Mouse (Mus musculus) liver, adult 2 months (tissue): Measurements from ENCODE around the gene Macf1. TPM values are rescaled to one million over a fixed set of nuclear protein-coding genes. Genes with fewer than 3 reads are reported as not detected.

Source experiments
- DNase-seq: peaks from one replicate; pipeline ENCODE4 v3.0.0-alpha.2; 2011; ENCODE audit warnings: low read depth, low spot score; ENCODE audit errors: extremely low read depth
- H3K27ac ChIP-seq: fragments of 200-500 bp; replicated peaks from 2 replicates; pipeline ENCODE4 v1.5.1; 2012; ENCODE audit warnings: low read depth, mild to moderate bottlenecking, control low read depth, inconsistent platforms, low read length; ENCODE audit not compliant: insufficient read depth
- H3K27me3 ChIP-seq: fragments of 200-500 bp; 2 replicates; pipeline ENCODE4 v1.6.1; 2012; ENCODE audit warnings: mild to moderate bottlenecking, moderate library complexity, low read length, inconsistent platforms; ENCODE audit not compliant: control insufficient read depth, insufficient read depth
- H3K36me3 ChIP-seq: fragments of 200-500 bp; 2 replicates; pipeline ENCODE4 v1.6.1; 2012; ENCODE audit warnings: low read length, inconsistent platforms; ENCODE audit not compliant: control insufficient read depth, insufficient read depth
- H3K4me1 ChIP-seq: fragments of 200-500 bp; 2 replicates; pipeline ENCODE4 v1.6.1; 2011; ENCODE audit warnings: low read length; ENCODE audit not compliant: control insufficient read depth, insufficient read depth
- H3K4me3 ChIP-seq: fragments of 200-500 bp; 2 replicates; pipeline ENCODE4 v1.5.1; 2011; ENCODE audit warnings: low read depth, mild to moderate bottlenecking, control low read depth, low read length, moderate library complexity; ENCODE audit not compliant: insufficient read depth
- H3K79me2 ChIP-seq: fragments of 200-500 bp; 2 replicates; pipeline ENCODE4 v1.6.1; 2012; ENCODE audit warnings: inconsistent platforms, mild to moderate bottlenecking, low read length, moderate library complexity; ENCODE audit not compliant: control insufficient read depth, insufficient read depth
- H3K9ac ChIP-seq: fragments of 200-500 bp; 2 replicates; pipeline ENCODE4 v1.6.1; 2012; ENCODE audit warnings: low read depth, mild to moderate bottlenecking, control low read depth, inconsistent platforms, low read length
- CTCF ChIP-seq: fragments of 200-500 bp; IDR thresholded peaks from 2 replicates; pipeline ENCODE4 v1.5.1; 2011; ENCODE audit warnings: low read depth, low read length, control low read depth
- POLR2A ChIP-seq: fragments of 200-500 bp; IDR thresholded peaks from 2 replicates; pipeline ENCODE4 v1.6.1; 2011; ENCODE audit warnings: low read length, control low read depth; ENCODE audit not compliant: insufficient read depth; ENCODE audit errors: extremely low read depth
- WGBS: fragments of 180-500 bp; shearing (Covaris S2); methylation state at CpG from one replicate; pipeline ENCODE4 v1.1.7; 2018; 5-methylcytosine and 5-hydroxymethylcytosine counted together
- polyA plus RNA-seq: library from polyadenylated mRNA; depleted of rRNA; stranded (reverse); fragments of >200 nt; gene quantifications from 2 replicates; pipeline ENCODE4 v1.2.3, GENCODE M21; 2012
- total RNA-seq: library from RNA; depleted of rRNA; stranded (reverse); fragments of >200 nt; gene quantifications from 2 replicates; pipeline ENCODE4 v1.2.3, GENCODE M21; 2014

Macf1 gene
- total and polyA plus RNA-seq, 2 experiments, result 16.6 to 70.7 TPM

DNA sequence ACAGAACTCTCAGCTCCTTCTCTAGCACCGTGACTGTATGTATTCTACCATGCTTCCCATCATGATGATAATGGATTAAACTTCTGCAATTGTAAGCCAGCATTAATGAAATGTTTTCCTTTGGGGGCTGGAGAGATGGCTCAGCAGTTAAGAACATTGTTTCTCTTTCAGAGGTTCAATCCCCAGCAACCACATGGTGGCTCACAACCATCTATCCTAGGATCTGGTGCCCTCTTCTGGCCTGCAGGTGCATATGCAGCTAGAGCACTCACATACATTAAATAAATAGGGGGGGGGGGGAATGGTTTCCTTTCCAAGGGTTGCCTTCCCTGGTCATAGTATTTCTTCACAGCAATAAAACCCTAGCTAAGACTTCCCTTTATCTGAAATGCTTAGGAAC is 292.0 kb downstream of the Macf1 start:
- Histone ChIP-seq H3K4me3 (no peak overlapping the region), H3K4me1 (no peaks in the 10 kb centered on the region), H3K9ac (no peak overlapping the region), H3K36me3 (peaks cover 54% of the 10 kb centered on the region), H3K79me2 (no peaks in the 10 kb centered on the region), H3K27ac (no peak overlapping the region), H3K27me3 (no peaks in the 10 kb centered on the region)
- WGBS, result 100% methylated on average over 1 of the region's 1 CpGs
- TF ChIP-seq POLR2A (no peak), CTCF (peak; percentile 62; the same call in 1 of the 2 replicates)
- DNase-seq, result no peak

DNA sequence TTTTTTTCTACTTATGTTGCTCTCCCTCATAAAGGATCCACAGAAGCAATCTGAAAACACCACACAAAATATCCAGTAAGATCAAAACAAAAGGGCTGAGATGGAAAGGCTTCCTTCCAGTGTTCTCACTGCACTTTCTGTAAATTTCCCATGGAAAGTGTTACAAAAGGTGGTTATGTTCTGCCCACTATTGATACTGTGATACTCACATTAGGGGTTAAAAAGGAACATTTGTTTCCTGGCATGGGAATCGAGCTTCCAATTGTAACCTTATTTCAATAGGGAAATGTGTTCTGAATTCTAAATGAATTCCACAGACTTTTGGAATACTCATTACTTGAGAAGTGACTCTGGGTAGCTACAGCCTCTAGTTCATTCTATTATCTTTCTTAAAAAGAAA is 299.1 kb downstream of the Macf1 start:
- Histone ChIP-seq H3K36me3 (peaks cover 78% of the 10 kb centered on the region), H3K9ac (no peak overlapping the region), H3K4me1 (no peaks in the 10 kb centered on the region), H3K27me3 (no peaks in the 10 kb centered on the region), H3K4me3 (no peak overlapping the region), H3K79me2 (no peaks in the 10 kb centered on the region), H3K27ac (no peak overlapping the region)
- TF ChIP-seq CTCF (no peak), POLR2A (no peak)
- no peak for DNase-seq
- WGBS, result 91% methylated on average over 1 of the region's 1 CpGs

DNA sequence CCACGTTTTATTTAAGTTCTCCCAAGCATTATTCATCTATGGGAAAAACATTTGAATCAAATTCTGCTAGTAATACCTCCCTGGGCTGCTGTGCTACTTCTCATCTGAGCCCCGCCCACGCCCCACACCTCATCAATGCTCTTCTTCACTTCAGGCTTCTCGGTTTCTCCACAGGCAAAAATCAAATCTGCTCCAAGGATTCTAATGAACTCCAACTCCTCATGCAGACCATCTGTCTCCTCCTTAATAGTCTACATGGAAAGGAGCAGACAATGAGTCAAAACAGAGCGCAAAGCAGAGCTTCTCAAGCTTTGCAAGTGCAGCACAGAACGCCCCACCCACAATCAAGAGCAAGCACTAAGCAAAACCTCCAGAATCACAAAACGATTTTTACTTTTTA is 301.0 kb downstream of the Macf1 start:
- Histone ChIP-seq H3K9ac (no peak overlapping the region), H3K36me3 (peaks cover 74% of the 10 kb centered on the region), H3K27ac (no peak overlapping the region), H3K79me2 (no peaks in the 10 kb centered on the region), H3K4me1 (no peaks in the 10 kb centered on the region), H3K27me3 (no peaks in the 10 kb centered on the region), H3K4me3 (no peak overlapping the region)
- no peak for TF ChIP-seq POLR2A
- no peak for TF ChIP-seq CTCF
- WGBS, result 93% methylated on average over 7 of the region's 7 CpGs
- DNase-seq, result no peak

DNA sequence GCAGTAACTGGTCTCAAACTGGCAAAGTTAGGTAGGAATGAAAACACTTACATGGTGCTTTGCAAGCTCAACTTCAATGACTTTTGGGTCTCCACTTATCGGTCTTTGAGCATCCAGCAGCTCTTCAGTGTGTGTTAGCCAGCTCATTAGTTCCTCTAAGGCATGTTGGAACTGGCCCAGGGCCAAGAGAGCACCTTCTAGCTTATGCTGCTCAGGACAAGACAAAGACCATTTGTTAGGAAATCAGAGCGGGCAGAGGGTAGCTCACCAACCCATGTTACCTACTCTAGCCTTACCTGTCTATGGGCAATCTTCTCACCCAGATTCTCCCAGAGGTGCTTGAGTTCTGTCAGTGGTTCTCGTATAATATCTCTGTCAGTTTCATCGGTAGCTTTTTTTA is 302.1 kb downstream of the Macf1 start:
- no peak overlapping the region for H3K27ac ChIP-seq
- no peak for DNase-seq
- 92% methylated on average over 4 of the region's 4 CpGs for WGBS
- no peak overlapping the region for H3K9ac ChIP-seq
- no peak overlapping the region for H3K4me3 ChIP-seq
- no peak for TF ChIP-seq POLR2A
- TF ChIP-seq CTCF, result no peak
- no peaks in the 10 kb centered on the region for H3K79me2 ChIP-seq
- H3K4me1 ChIP-seq, result no peaks in the 10 kb centered on the region
- peaks cover 81% of the 10 kb centered on the region for H3K36me3 ChIP-seq
- H3K27me3 ChIP-seq, result no peaks in the 10 kb centered on the region

DNA sequence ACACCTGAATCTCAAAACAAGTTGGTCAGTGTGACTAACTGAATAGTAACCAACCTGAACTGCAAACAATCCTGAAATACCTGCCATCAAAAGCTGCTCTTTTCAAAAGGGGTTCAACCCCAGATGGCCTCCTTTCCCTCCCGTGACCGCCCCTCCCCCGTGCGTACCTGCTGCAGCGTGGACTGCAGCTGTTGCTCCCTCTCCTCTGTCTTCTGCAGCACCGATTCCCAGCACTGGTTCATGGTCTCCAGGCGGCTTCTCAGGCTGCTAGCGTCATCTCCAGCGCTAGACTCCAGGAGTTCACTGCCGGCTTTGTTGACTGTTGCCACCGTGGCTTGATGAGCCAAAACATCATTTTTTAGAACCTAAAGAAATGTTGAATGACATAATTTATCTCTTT is 302.6 kb downstream of the Macf1 start:
- no peak for TF ChIP-seq POLR2A
- no peak for TF ChIP-seq CTCF
- H3K36me3 ChIP-seq, result peaks cover 81% of the 10 kb centered on the region
- 95% methylated on average over 11 of the region's 11 CpGs for WGBS

DNA sequence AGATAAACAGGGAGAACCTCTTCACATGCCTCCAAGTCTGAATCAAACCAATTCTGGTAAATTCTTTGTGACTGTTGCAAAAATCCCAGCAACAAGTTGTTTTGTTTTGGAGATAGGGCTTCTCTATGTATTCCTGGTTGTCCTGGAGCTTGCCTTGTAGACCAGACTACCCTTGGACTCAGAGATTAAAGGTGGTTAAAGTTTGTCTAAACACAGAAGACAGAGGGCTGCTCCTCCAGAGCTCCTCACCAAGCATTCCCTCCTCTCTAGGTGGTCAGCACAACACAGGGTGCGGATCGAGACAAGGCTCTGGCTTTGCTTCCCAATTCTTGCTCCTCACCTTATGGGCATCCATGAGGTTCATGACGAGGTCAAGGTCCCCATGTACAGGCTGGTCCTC is 308.1 kb downstream of the Macf1 start:
- peak overlapping the region; percentile 8; the same call in 1 of the 2 replicates for H3K27ac ChIP-seq
- H3K79me2 ChIP-seq, result no peaks in the 10 kb centered on the region
- peaks cover 12% of the 10 kb centered on the region for H3K4me1 ChIP-seq
- peak; percentile 45 for DNase-seq
- 88% methylated on average over 3 of the region's 3 CpGs for WGBS
- H3K9ac ChIP-seq, result no peak overlapping the region
- peaks cover 67% of the 10 kb centered on the region for H3K36me3 ChIP-seq
- no peaks in the 10 kb centered on the region for H3K27me3 ChIP-seq
- no peak overlapping the region for H3K4me3 ChIP-seq
- no peak for TF ChIP-seq POLR2A

More for the DNA sequence above, 302.6 kb downstream of the Macf1 start:
- no peaks in the 10 kb centered on the region for H3K79me2 ChIP-seq
- no peak overlapping the region for H3K9ac ChIP-seq
- H3K4me1 ChIP-seq, result no peaks in the 10 kb centered on the region
- DNase-seq, result no peak
- no peak overlapping the region for H3K27ac ChIP-seq
- no peaks in the 10 kb centered on the region for H3K27me3 ChIP-seq
- no peak overlapping the region for H3K4me3 ChIP-seq
